Mouse (Mus musculus): ENCODE results near the gene Stard7. TPM values are rescaled to one million over a fixed set of nuclear protein-coding genes. Genes with fewer than 3 reads are reported as not detected.

The Stard7 gene
- polyA plus RNA-seq, 1 experiment from 2014 or later, result 85.6 TPM

GRCm38 (mm10) chr2:127314467-127315154 is 44.6 kb downstream of the Stard7 start:
- 77% methylated on average over 6 of the region's 6 CpGs for WGBS
- Histone ChIP-seq H3K4me1 (no peaks in the 10 kb centered on the region), H3K9me3 (no peaks in the 10 kb centered on the region), H3K36me3 (replicated peaks) (no peaks in the 10 kb centered on the region), H3K4me3 (no peak overlapping the region), H3K27ac (peak overlapping the region; percentile 51; the same call in 1 of the 2 replicates), H3K27me3 (ENCODE audit: poor library complexity, severe bottlenecking) (no peaks in the 10 kb centered on the region)
- DNase-seq (ENCODE audit: extremely low spot score, low spot score), result no peak

- Histone ChIP-seq H3K27me3 (ENCODE audit: poor library complexity, severe bottlenecking) (no peaks in the 10 kb centered on the region), H3K4me3 (no peak overlapping the region), H3K9me3 (no peaks in the 10 kb centered on the region), H3K4me1 (no peaks in the 10 kb centered on the region), H3K36me3 (replicated peaks) (no peaks in the 10 kb centered on the region), H3K27ac (no peak overlapping the region)
- WGBS, result 100% methylated on average over 1 of the region's 1 CpGs
- DNase-seq (ENCODE audit: extremely low spot score, low spot score), result no peak
Observed at GRCm38 (mm10) chr2:127315155-127315470, 45.1 kb downstream of the Stard7 start.

- no peaks in the 10 kb centered on the region for H3K9me3 ChIP-seq
- no peaks in the 10 kb centered on the region for H3K27me3 ChIP-seq (ENCODE audit: poor library complexity, severe bottlenecking)
- no peaks in the 10 kb centered on the region for H3K36me3 ChIP-seq (replicated peaks)
- H3K4me3 ChIP-seq, result no peak overlapping the region
- no peak overlapping the region for H3K27ac ChIP-seq
- H3K4me1 ChIP-seq, result no peaks in the 10 kb centered on the region
- no peak for DNase-seq (ENCODE audit: extremely low spot score, low spot score)
- 80% methylated on average over 5 of the region's 5 CpGs for WGBS
Observed at GRCm38 (mm10) chr2:127316431-127316830, 46.4 kb downstream of the Stard7 start.

GRCm38 (mm10) chr2:127318136-127318535 is 48.1 kb downstream of the Stard7 start:
- 90% methylated on average over 4 of the region's 4 CpGs for WGBS
- Histone ChIP-seq H3K27me3 (ENCODE audit: poor library complexity, severe bottlenecking) (no peaks in the 10 kb centered on the region), H3K27ac (no peak overlapping the region), H3K4me1 (0 out of 2 replicates have a peak, but pooled peaks cover 4% of the 10 kb centered on the region), H3K4me3 (no peak overlapping the region), H3K36me3 (replicated peaks) (no peaks in the 10 kb centered on the region), H3K9me3 (no peaks in the 10 kb centered on the region)
- DNase-seq (ENCODE audit: extremely low spot score, low spot score), result no peak

GRCm38 (mm10) chr2:127319071-127319470 is 49.1 kb downstream of the Stard7 start:
- Histone ChIP-seq H3K27me3 (ENCODE audit: poor library complexity, severe bottlenecking) (no peaks in the 10 kb centered on the region), H3K9me3 (no peaks in the 10 kb centered on the region), H3K4me1 (peaks cover 13% of the 10 kb centered on the region), H3K36me3 (replicated peaks) (no peaks in the 10 kb centered on the region), H3K4me3 (no peak overlapping the region), H3K27ac (no peak overlapping the region)
- no peak for DNase-seq (ENCODE audit: extremely low spot score, low spot score)
- 84% methylated on average over 4 of the region's 4 CpGs for WGBS

- Histone ChIP-seq H3K9me3 (no peaks in the 10 kb centered on the region), H3K36me3 (replicated peaks) (no peaks in the 10 kb centered on the region), H3K4me3 (no peak overlapping the region), H3K27me3 (ENCODE audit: poor library complexity, severe bottlenecking) (no peaks in the 10 kb centered on the region), H3K27ac (no peak overlapping the region), H3K4me1 (peaks cover 14% of the 10 kb centered on the region)
- no peak for DNase-seq (ENCODE audit: extremely low spot score, low spot score)
- 84% methylated on average over 6 of the region's 6 CpGs for WGBS
Observed at GRCm38 (mm10) chr2:127322671-127323285, 52.8 kb downstream of the Stard7 start.

GRCm38 (mm10) chr2:127323667-127324066 is 53.6 kb downstream of the Stard7 start:
- Histone ChIP-seq H3K36me3 (replicated peaks) (no peaks in the 10 kb centered on the region), H3K4me3 (no peak overlapping the region), H3K4me1 (peaks cover 17% of the 10 kb centered on the region), H3K27me3 (ENCODE audit: poor library complexity, severe bottlenecking) (no peaks in the 10 kb centered on the region), H3K27ac (no peak overlapping the region), H3K9me3 (no peaks in the 10 kb centered on the region)
- 81% methylated on average over 1 of the region's 1 CpGs for WGBS
- DNase-seq (ENCODE audit: extremely low spot score, low spot score), result no peak

GRCm38 (mm10) chr2:127324456-127324855 is 54.4 kb downstream of the Stard7 start:
- Histone ChIP-seq H3K36me3 (replicated peaks) (no peaks in the 10 kb centered on the region), H3K4me3 (no peak overlapping the region), H3K9me3 (no peaks in the 10 kb centered on the region), H3K4me1 (peaks cover 17% of the 10 kb centered on the region), H3K27ac (no peak overlapping the region), H3K27me3 (ENCODE audit: poor library complexity, severe bottlenecking) (no peaks in the 10 kb centered on the region)
- DNase-seq (ENCODE audit: extremely low spot score, low spot score), result no peak
- 81% methylated on average over 7 of the region's 7 CpGs for WGBS

GRCm38 (mm10) chr2:127328090-127328851 is 58.3 kb downstream of the Stard7 start:
- WGBS, result 81% methylated on average over 12 of the region's 12 CpGs
- Histone ChIP-seq H3K9me3 (no peaks in the 10 kb centered on the region), H3K27ac (0 out of 2 replicates have a peak overlapping the region, but pooled peaks have one; percentile 44), H3K36me3 (replicated peaks) (no peaks in the 10 kb centered on the region), H3K27me3 (ENCODE audit: poor library complexity, severe bottlenecking) (no peaks in the 10 kb centered on the region), H3K4me1 (peaks cover 17% of the 10 kb centered on the region), H3K4me3 (no peak overlapping the region)
- DNase-seq (ENCODE audit: extremely low spot score, low spot score), result no peak

- WGBS, result 86% methylated on average over 14 of the region's 14 CpGs
- Histone ChIP-seq H3K9me3 (no peaks in the 10 kb centered on the region), H3K36me3 (replicated peaks) (no peaks in the 10 kb centered on the region), H3K27me3 (ENCODE audit: poor library complexity, severe bottlenecking) (peaks cover 42% of the 10 kb centered on the region), H3K4me3 (no peak overlapping the region), H3K4me1 (peaks cover 37% of the 10 kb centered on the region), H3K27ac (no peak overlapping the region)
- no peak for DNase-seq (ENCODE audit: extremely low spot score, low spot score)
Observed at GRCm38 (mm10) chr2:127332807-127333570, 63.0 kb downstream of the Stard7 start.

- no peak for DNase-seq (ENCODE audit: extremely low spot score, low spot score)
Observed at GRCm38 (mm10) chr2:127333945-127334603, 64.1 kb downstream of the Stard7 start.

GRCm38 (mm10) chr2:127335078-127335541 is 65.1 kb downstream of the Stard7 start:
- no peak overlapping the region for H3K4me3 ChIP-seq
- peaks cover 34% of the 10 kb centered on the region for H3K4me1 ChIP-seq
- DNase-seq (ENCODE audit: extremely low spot score, low spot score), result no peak
- H3K27ac ChIP-seq, result no peak overlapping the region
- H3K27me3 ChIP-seq (ENCODE audit: poor library complexity, severe bottlenecking), result peaks cover 59% of the 10 kb centered on the region
- 46% methylated on average over 11 of the region's 11 CpGs for WGBS
- no peaks in the 10 kb centered on the region for H3K9me3 ChIP-seq
- H3K36me3 ChIP-seq (replicated peaks), result no peaks in the 10 kb centered on the region

More at GRCm38 (mm10) chr2:127333945-127334603, 64.1 kb downstream of the Stard7 start:
- Histone ChIP-seq H3K27me3 (ENCODE audit: poor library complexity, severe bottlenecking) (peaks cover 53% of the 10 kb centered on the region), H3K36me3 (replicated peaks) (no peaks in the 10 kb centered on the region), H3K4me3 (no peak overlapping the region), H3K9me3 (no peaks in the 10 kb centered on the region), H3K27ac (no peak overlapping the region), H3K4me1 (peaks cover 34% of the 10 kb centered on the region)
- 81% methylated on average over 5 of the region's 5 CpGs for WGBS
